Mouse (Mus musculus) stomach, postnatal 0 days (tissue): ENCODE data around the gene Pced1b.

Experiments used
- CTCF ChIP-seq: IDR thresholded peaks from 2 replicates; pipeline ENCODE4 v1.5.1; 2016; ENCODE audit warnings: antibody characterized with exemption, low read depth, mild to moderate bottlenecking, moderate library complexity
- EP300 ChIP-seq: optimal IDR thresholded peaks from 2 replicates; pipeline ENCODE3; 2016; ENCODE audit warnings: antibody characterized with exemption

DNA sequence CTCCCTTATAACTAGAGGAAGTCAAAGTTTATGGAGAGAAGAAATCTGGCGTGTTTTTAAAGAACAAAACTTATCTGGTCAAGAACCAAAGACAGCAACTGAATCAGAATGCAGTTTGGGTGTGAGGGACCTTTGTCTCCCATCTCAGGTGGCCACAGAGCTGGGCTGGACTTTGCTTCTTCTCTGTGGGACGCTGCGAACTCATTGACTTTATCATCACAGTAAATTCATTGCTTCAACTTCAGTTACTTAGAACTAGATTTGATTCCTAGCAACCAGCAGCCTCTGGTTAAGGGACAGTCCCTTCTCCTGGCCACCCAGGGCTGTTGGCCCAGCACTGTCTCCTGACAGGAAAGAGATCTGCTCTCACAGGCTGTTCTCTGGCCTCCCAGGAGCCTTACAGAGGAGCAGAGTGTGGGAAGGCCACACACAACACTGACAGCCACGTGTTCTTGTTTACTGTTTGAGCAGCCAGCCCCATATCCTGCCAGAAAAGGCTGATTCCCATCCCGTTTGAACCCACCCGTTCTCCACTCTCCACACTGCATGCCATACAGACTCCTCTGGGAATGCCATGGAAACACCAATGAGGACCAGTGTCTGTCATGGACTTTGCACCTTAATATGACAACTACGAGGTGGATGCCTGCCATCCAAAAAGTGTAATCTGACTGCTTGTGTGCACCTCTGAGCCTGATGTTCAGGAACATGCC, 25.2 kb downstream of the Pced1b start:
- TF ChIP-seq CTCF, result no peak
- TF ChIP-seq EP300, result no peak
